Mouse (Mus musculus) forebrain, embryonic 13.5 days (tissue): Measurements from ENCODE around the gene Rnf4. TPM values are rescaled to one million over a fixed set of nuclear protein-coding genes. Genes with fewer than 3 reads are reported as not detected.

ENCODE experiments used
- ATAC-seq: fragments of 200-750 bp; cut with Nextera tagmentation; 2 replicates; pipeline ENCODE4 v1.8.0; 2017
- H3K27ac ChIP-seq: fragments of 300-500 bp; sonication (generic); 2 replicates; pipeline ENCODE4 v1.5.1; 2015; ENCODE audit warnings: inconsistent platforms, mild to moderate bottlenecking, moderate library complexity
- H3K27me3 ChIP-seq: fragments of 300-500 bp; sonication (generic); 2 replicates; pipeline ENCODE4 v1.6.1; 2015; ENCODE audit warnings: mild to moderate bottlenecking, inconsistent platforms
- H3K36me3 ChIP-seq: fragments of 300-500 bp; sonication (generic); 2 replicates; pipeline ENCODE4 v1.6.1; 2015; ENCODE audit warnings: mild to moderate bottlenecking, inconsistent platforms; ENCODE audit not compliant: poor library complexity, severe bottlenecking
- H3K4me1 ChIP-seq: fragments of 300-500 bp; sonication (generic); 2 replicates; pipeline ENCODE4 v1.6.1; 2015; ENCODE audit warnings: inconsistent platforms
- H3K4me2 ChIP-seq: fragments of 300-500 bp; sonication (generic); 2 replicates; pipeline ENCODE4 v1.6.1; 2015; ENCODE audit warnings: inconsistent platforms, mild to moderate bottlenecking, moderate library complexity
- H3K4me3 ChIP-seq: fragments of 300-500 bp; sonication (generic); 2 replicates; pipeline ENCODE4 v1.5.1; 2015; ENCODE audit warnings: mild to moderate bottlenecking, inconsistent platforms
- H3K9ac ChIP-seq: fragments of 300-500 bp; sonication (generic); 2 replicates; pipeline ENCODE4 v1.6.1; 2015; ENCODE audit warnings: mild to moderate bottlenecking, inconsistent platforms
- H3K9me3 ChIP-seq: fragments of 300-500 bp; sonication (generic); replicated peaks from 2 replicates; pipeline ENCODE4 v1.6.1; 2016; ENCODE audit warnings: inconsistent platforms
- WGBS: fragments of 180-500 bp; shearing (Covaris S2); methylation state at CpG from one replicate; pipeline ENCODE4 v1.1.7; 2015; 5-methylcytosine and 5-hydroxymethylcytosine counted together
- polyA plus RNA-seq: library from polyadenylated mRNA; unstranded; fragments of >200 nt; fragmentation: Nextera tagmentation; extraction: Ambion mirVana; gene quantifications from 2 replicates; pipeline ENCODE4 v1.2.1, GENCODE M21; 2015

The Rnf4 gene
- polyA plus RNA-seq, 1 experiment from 2014 or later = 153 TPM

GRCm38 (mm10) chr5:34393251-34393650 lies 57.2 kb downstream of the Rnf4 start:
- Histone ChIP-seq H3K9me3 (no peaks in the 10 kb centered on the region), H3K4me2 (no peak overlapping the region), H3K36me3 (no peaks in the 10 kb centered on the region), H3K4me3 (no peak overlapping the region), H3K9ac (no peak overlapping the region), H3K4me1 (peaks cover 12% of the 10 kb centered on the region), H3K27ac (no peak overlapping the region), H3K27me3 (no peaks in the 10 kb centered on the region)
- ATAC-seq = no peak
- 94% methylated on average over 8 of the region's 8 CpGs for WGBS

GRCm38 (mm10) chr5:34395347-34395746 lies 59.3 kb downstream of the Rnf4 start:
- no peaks in the 10 kb centered on the region for H3K36me3 ChIP-seq
- H3K4me1 ChIP-seq = peaks cover 12% of the 10 kb centered on the region
- H3K4me3 ChIP-seq = no peak overlapping the region
- H3K27me3 ChIP-seq = no peaks in the 10 kb centered on the region
- no peak for ATAC-seq
- no peak overlapping the region for H3K9ac ChIP-seq
- no peaks in the 10 kb centered on the region for H3K9me3 ChIP-seq
- no peak overlapping the region for H3K4me2 ChIP-seq
- 100% methylated on average over 1 of the region's 1 CpGs for WGBS
- H3K27ac ChIP-seq = no peak overlapping the region

GRCm38 (mm10) chr5:34395850-34396540 lies 59.9 kb downstream of the Rnf4 start:
- no peak overlapping the region for H3K9ac ChIP-seq
- ATAC-seq = no peak
- no peaks in the 10 kb centered on the region for H3K36me3 ChIP-seq
- H3K4me1 ChIP-seq = peaks cover 12% of the 10 kb centered on the region
- no peak overlapping the region for H3K4me3 ChIP-seq
- H3K27ac ChIP-seq = no peak overlapping the region
- no peaks in the 10 kb centered on the region for H3K27me3 ChIP-seq
- no peaks in the 10 kb centered on the region for H3K9me3 ChIP-seq
- H3K4me2 ChIP-seq = no peak overlapping the region
- WGBS = 89% methylated on average over 2 of the region's 2 CpGs

GRCm38 (mm10) chr5:34397866-34398265 lies 61.8 kb downstream of the Rnf4 start:
- Histone ChIP-seq H3K9me3 (no peaks in the 10 kb centered on the region), H3K4me3 (no peak overlapping the region), H3K36me3 (no peaks in the 10 kb centered on the region), H3K27ac (no peak overlapping the region), H3K9ac (no peak overlapping the region), H3K4me1 (peaks cover 12% of the 10 kb centered on the region), H3K27me3 (no peaks in the 10 kb centered on the region), H3K4me2 (no peak overlapping the region)
- WGBS = 93% methylated on average over 2 of the region's 2 CpGs
- ATAC-seq = no peak

GRCm38 (mm10) chr5:34398326-34398725 lies 62.2 kb downstream of the Rnf4 start:
- no peaks in the 10 kb centered on the region for H3K27me3 ChIP-seq
- H3K4me3 ChIP-seq = no peak overlapping the region
- H3K36me3 ChIP-seq = no peaks in the 10 kb centered on the region
- no peak overlapping the region for H3K4me2 ChIP-seq
- H3K4me1 ChIP-seq = peaks cover 12% of the 10 kb centered on the region
- H3K9ac ChIP-seq = no peak overlapping the region
- H3K9me3 ChIP-seq = no peaks in the 10 kb centered on the region
- H3K27ac ChIP-seq = no peak overlapping the region
- WGBS = 88% methylated on average over 1 of the region's 1 CpGs
- ATAC-seq = no peak

Other genes starting within 250 kb of the Rnf4 start
- gene Poln, start 166.8 kb upstream of the Rnf4 start, polyA plus RNA-seq = 0.49 and 0.88 TPM in 2 replicates
- gene Haus3, start 166.8 kb upstream of the Rnf4 start, polyA plus RNA-seq = 32.0 and 32.7 TPM in 2 replicates
- gene Mxd4, start 148.6 kb upstream of the Rnf4 start, polyA plus RNA-seq = 28.2 and 31.1 TPM in 2 replicates
- 1.8 and 1.9 TPM in 2 replicates for gene Zfyve28, start 47.8 kb upstream of the Rnf4 start, polyA plus RNA-seq
- gene Cfap99, start 47.7 kb upstream of the Rnf4 start, polyA plus RNA-seq = 0.08 TPM in 1 of 2 replicates, not detected in the other
- 19.0 and 19.3 TPM in 2 replicates for gene Fam193a, start 33.6 kb downstream of the Rnf4 start, polyA plus RNA-seq
- gene Tnip2, start 177.7 kb downstream of the Rnf4 start, polyA plus RNA-seq = 5.1 and 5.7 TPM in 2 replicates
- 19.1 and 23.1 TPM in 2 replicates for gene Sh3bp2, start 189.5 kb downstream of the Rnf4 start, polyA plus RNA-seq
- gene Add1, start 237.4 kb downstream of the Rnf4 start, polyA plus RNA-seq = 173 and 185 TPM in 2 replicates